Mouse (Mus musculus) E14TG2a.4 (cell line): ENCODE data around the gene Anks4b.

ENCODE experiments used
- CTCF ChIP-seq: conservative IDR thresholded peaks from 2 replicates; pipeline ENCODE4 v1.5.1; 2014; ENCODE audit warnings: low read length
- NANOG ChIP-seq: IDR thresholded peaks from 2 replicates; pipeline ENCODE4 v1.6.1; 2014; ENCODE audit warnings: borderline replicate concordance, low read length, mixed read lengths
- POU5F1 ChIP-seq: IDR thresholded peaks from 2 replicates; pipeline ENCODE4 v1.6.1; 2014; ENCODE audit warnings: low read length, borderline replicate concordance

GRCm38 (mm10) chr7:120205989-120206388 lies 32.3 kb downstream of the Anks4b start:
- no peak for TF ChIP-seq CTCF
- no peak for TF ChIP-seq NANOG
- no peak for TF ChIP-seq POU5F1
